Mouse (Mus musculus) bone marrow macrophage, adult 2 months (primary cell): ENCODE measurements around the gene Antxr2.

Source experiments
- CTCF ChIP-seq: IDR thresholded peaks from 2 replicates; pipeline ENCODE4 v1.5.1; 2012; ENCODE audit warnings: low read depth, mild to moderate bottlenecking, low read length, moderate library complexity
- POLR2A ChIP-seq: IDR thresholded peaks from 2 replicates; pipeline ENCODE4 v1.6.1; 2012; ENCODE audit warnings: mild to moderate bottlenecking, low read depth, low read length, borderline replicate concordance

DNA sequence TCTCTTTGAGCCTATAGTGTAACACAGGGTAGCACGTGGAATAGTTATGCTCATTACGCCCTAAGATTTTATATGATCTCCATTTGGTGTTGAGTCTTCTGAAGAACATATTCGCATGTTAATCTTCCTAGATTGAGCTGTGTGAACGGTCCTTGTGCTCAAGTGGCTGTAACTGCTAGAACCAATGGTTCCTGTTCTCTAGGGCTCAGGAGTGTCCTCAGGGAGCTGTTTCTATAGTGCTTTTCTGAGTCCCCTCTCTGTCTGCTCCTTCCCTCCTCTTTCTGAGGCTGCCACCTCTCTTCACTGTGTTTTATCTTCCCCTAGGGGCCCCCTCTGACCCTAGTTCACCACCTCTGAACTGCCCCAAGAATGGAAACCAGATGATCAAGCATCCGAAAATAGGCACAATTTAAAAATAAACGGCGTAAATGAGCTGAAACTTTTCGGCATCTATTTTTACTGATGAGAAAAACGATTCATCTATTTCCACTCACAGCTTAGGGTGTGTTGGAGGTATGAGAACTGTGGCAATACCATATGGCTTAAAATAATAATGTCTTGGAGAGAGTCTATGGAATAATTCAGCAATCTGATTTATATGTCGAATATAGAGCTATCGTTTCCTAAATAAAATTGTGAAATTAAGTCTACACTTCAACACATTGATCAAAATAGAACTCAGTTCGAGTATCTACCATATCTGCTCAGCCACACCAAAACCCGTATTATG, 124.1 kb downstream of the Antxr2 start:
- TF ChIP-seq POLR2A = no peak
- TF ChIP-seq CTCF = no peak
